Mouse (Mus musculus) midbrain, postnatal 0 days (tissue): ENCODE results near the gene Cfap57. TPM values are rescaled to one million over a fixed set of nuclear protein-coding genes. Genes with fewer than 3 reads are reported as not detected.

Experiments
- ATAC-seq: fragments of 200-750 bp; cut with Nextera tagmentation; 2 replicates; pipeline ENCODE4 v1.8.0; 2017; ENCODE audit warnings: moderate number of reproducible peaks, mild to moderate bottlenecking, moderate TSS enrichment, moderate library complexity; ENCODE audit not compliant: low FRiP score
- DNase-seq: peaks from one replicate; pipeline ENCODE4 v3.0.0-alpha.2; 2015; ENCODE audit warnings: low spot score
- H3K27ac ChIP-seq: fragments of 300-500 bp; sonication (generic); 2 replicates; pipeline ENCODE4 v1.5.1; 2014; ENCODE audit warnings: low read depth, mild to moderate bottlenecking, low read length, mixed read lengths
- H3K27me3 ChIP-seq: fragments of 300-500 bp; sonication (generic); 2 replicates; pipeline ENCODE4 v1.6.1; 2014; ENCODE audit warnings: low read length, control low read depth, mixed read lengths; ENCODE audit not compliant: insufficient read depth
- H3K36me3 ChIP-seq: fragments of 300-500 bp; sonication (generic); 2 replicates; pipeline ENCODE4 v1.6.1; 2014; ENCODE audit warnings: low read length, control low read depth, mixed read lengths; ENCODE audit not compliant: insufficient read depth
- H3K4me1 ChIP-seq: fragments of 300-500 bp; sonication (generic); 2 replicates; pipeline ENCODE4 v1.6.1; 2014; ENCODE audit warnings: mild to moderate bottlenecking, control low read depth, antibody characterized with exemption, low read length, mixed read lengths; ENCODE audit not compliant: insufficient read depth
- H3K4me2 ChIP-seq: fragments of 300-500 bp; sonication (generic); 2 replicates; pipeline ENCODE4 v1.6.1; 2014; ENCODE audit warnings: low read depth, mild to moderate bottlenecking, low read length, mixed read lengths; ENCODE audit not compliant: poor library complexity, severe bottlenecking
- H3K4me3 ChIP-seq: fragments of 300-500 bp; sonication (generic); 2 replicates; pipeline ENCODE4 v1.5.1; 2014; ENCODE audit warnings: low read depth, mild to moderate bottlenecking, low read length, moderate library complexity
- H3K9ac ChIP-seq: fragments of 300-500 bp; sonication (generic); replicated peaks from 2 replicates; pipeline ENCODE4 v1.6.1; 2014; ENCODE audit warnings: mild to moderate bottlenecking, low read length, moderate library complexity, mixed read lengths; ENCODE audit not compliant: poor library complexity, severe bottlenecking
- H3K9me3 ChIP-seq: fragments of 300-500 bp; sonication (generic); 2 replicates; pipeline ENCODE4 v1.6.1; 2016; ENCODE audit warnings: low read length, control low read depth
- CTCF ChIP-seq: IDR thresholded peaks from 2 replicates; pipeline ENCODE4 v1.5.1; 2016; ENCODE audit warnings: antibody characterized with exemption, mild to moderate bottlenecking
- WGBS: fragments of 180-500 bp; shearing (Covaris S2); extraction: QIAGEN DNeasy Blood & Tissue Kit; methylation state at CpG from one replicate; pipeline ENCODE4 v1.1.7; 2014; 5-methylcytosine and 5-hydroxymethylcytosine counted together
- polyA plus RNA-seq: library from polyadenylated mRNA; unstranded; fragments of >200 nt; fragmentation: Nextera tagmentation; extraction: Ambion mirVana; gene quantifications from 2 replicates; pipeline ENCODE4 v1.2.1, GENCODE M21; 2015
- total RNA-seq: library from RNA; depleted of rRNA; stranded (reverse); fragments of >200 nt; gene quantifications from 2 replicates; pipeline ENCODE4 v1.2.3, GENCODE M21; 2014

Cfap57 gene
- total and polyA plus RNA-seq, 2 experiments from 2014 or later, result 0.82 to 1.4 TPM

GRCm38 (mm10) chr4:118589733-118590130 lies 30.8 kb downstream of the Cfap57 start:
- peak overlapping the region; percentile 44 for H3K27ac ChIP-seq
- peak; percentile 31 for DNase-seq

GRCm38 (mm10) chr4:118589053-118589732 lies 31.4 kb downstream of the Cfap57 start:
- DNase-seq, result no peak
- Histone ChIP-seq H3K9me3 (no peaks in the 10 kb centered on the region), H3K36me3 (no peaks in the 10 kb centered on the region), H3K27ac (peak overlapping the region; percentile 44), H3K4me2 (no peak overlapping the region), H3K4me3 (no peak overlapping the region), H3K4me1 (no peaks in the 10 kb centered on the region), H3K27me3 (no peaks in the 10 kb centered on the region), H3K9ac (no peak overlapping the region)
- TF ChIP-seq CTCF, result no peak
- no peak for ATAC-seq
- WGBS, result 59% methylated on average over 12 of the region's 12 CpGs

More at GRCm38 (mm10) chr4:118589733-118590130, 30.8 kb downstream of the Cfap57 start:
- ATAC-seq, result no peak
- Histone ChIP-seq H3K4me2 (no peak overlapping the region), H3K9me3 (no peaks in the 10 kb centered on the region), H3K27me3 (no peaks in the 10 kb centered on the region), H3K4me3 (no peak overlapping the region), H3K36me3 (no peaks in the 10 kb centered on the region), H3K4me1 (no peaks in the 10 kb centered on the region), H3K9ac (no peak overlapping the region)
- no peak for TF ChIP-seq CTCF
- 2% methylated on average over 7 of the region's 7 CpGs for WGBS

- TF ChIP-seq CTCF, result no peak
- Histone ChIP-seq H3K27ac (no peak overlapping the region), H3K9me3 (no peaks in the 10 kb centered on the region), H3K4me1 (no peaks in the 10 kb centered on the region), H3K27me3 (no peaks in the 10 kb centered on the region), H3K4me2 (no peak overlapping the region), H3K4me3 (no peak overlapping the region), H3K36me3 (no peaks in the 10 kb centered on the region), H3K9ac (no peak overlapping the region)
- ATAC-seq, result no peak
- no peak for DNase-seq
- 97% methylated on average over 8 of the region's 8 CpGs for WGBS
Observed at GRCm38 (mm10) chr4:118582629-118583028, 37.9 kb downstream of the Cfap57 start.

GRCm38 (mm10) chr4:118581508-118581907 lies 39.1 kb downstream of the Cfap57 start:
- 35% methylated on average over 11 of the region's 11 CpGs for WGBS
- DNase-seq, result no peak

GRCm38 (mm10) chr4:118579313-118579712 lies 41.3 kb downstream of the Cfap57 start:
- H3K4me1 ChIP-seq, result no peaks in the 10 kb centered on the region
- no peak for ATAC-seq
- no peak for DNase-seq
- TF ChIP-seq CTCF, result peak; percentile 57
- no peaks in the 10 kb centered on the region for H3K27me3 ChIP-seq
- no peak overlapping the region for H3K27ac ChIP-seq
- 49% methylated on average over 13 of the region's 13 CpGs for WGBS
- no peaks in the 10 kb centered on the region for H3K36me3 ChIP-seq
- H3K4me3 ChIP-seq, result no peak overlapping the region
- H3K9me3 ChIP-seq, result no peaks in the 10 kb centered on the region
- H3K9ac ChIP-seq, result no peak overlapping the region
- no peak overlapping the region for H3K4me2 ChIP-seq

More at GRCm38 (mm10) chr4:118581508-118581907, 39.1 kb downstream of the Cfap57 start:
- no peak overlapping the region for H3K4me3 ChIP-seq
- no peak overlapping the region for H3K27ac ChIP-seq
- H3K9ac ChIP-seq, result no peak overlapping the region
- H3K36me3 ChIP-seq, result no peaks in the 10 kb centered on the region
- no peak for ATAC-seq
- no peak for TF ChIP-seq CTCF
- no peaks in the 10 kb centered on the region for H3K9me3 ChIP-seq
- H3K4me1 ChIP-seq, result no peaks in the 10 kb centered on the region
- H3K4me2 ChIP-seq, result no peak overlapping the region
- no peaks in the 10 kb centered on the region for H3K27me3 ChIP-seq

GRCm38 (mm10) chr4:118576097-118576496 lies 44.5 kb downstream of the Cfap57 start:
- ATAC-seq, result 0 out of 2 replicates have a peak, but pooled peaks have one; percentile 28
- peak; percentile 91 for DNase-seq
- WGBS, result 9% methylated on average over 6 of the region's 6 CpGs
- H3K9me3 ChIP-seq, result no peaks in the 10 kb centered on the region
- no peak overlapping the region for H3K4me3 ChIP-seq
- no peak overlapping the region for H3K27ac ChIP-seq
- H3K4me1 ChIP-seq, result no peaks in the 10 kb centered on the region
- peak; percentile 92 for TF ChIP-seq CTCF
- no peaks in the 10 kb centered on the region for H3K36me3 ChIP-seq
- H3K9ac ChIP-seq, result no peak overlapping the region
- no peaks in the 10 kb centered on the region for H3K27me3 ChIP-seq
- no peak overlapping the region for H3K4me2 ChIP-seq
